Mouse (Mus musculus): ENCODE results near the gene Timm44. TPM values are rescaled to one million over a fixed set of nuclear protein-coding genes. Genes with fewer than 3 reads are reported as not detected.
"Not testable (repeated sequence)": the region's sequence is repeated elsewhere in the genome, so short reads cannot be mapped to it uniquely, and the experiment has no call there.

Timm44 gene
- polyA plus RNA-seq, 1 experiment from 2014 or later = 54.1 TPM

- Histone ChIP-seq H3K4me2 (replicated peaks) (peak within 1 kb of the TSS; percentile 74), H3K27me3 (no peaks in the 10 kb centered on the region), H3K4me1 (peaks cover 31% of the 10 kb centered on the region), H3K9ac (peak within 1 kb of the TSS; percentile 86), H3K4me3 (peak within 1 kb of the TSS; percentile 82), H3K9me3 (replicated peaks) (no peaks in the 10 kb centered on the region), H3K27ac (peak within 1 kb of the TSS; percentile 97), H3K36me3 (peaks cover 65% of the 10 kb centered on the region)
- ATAC-seq (ENCODE audit: low FRiP score) = peak; percentile 92
- 8% methylated on average over 25 of the region's 33 CpGs for WGBS
Measured at GRCm38 (mm10) chr8:4259125-4259804, 16.4 kb downstream of the Timm44 start, which contains the start of gene Ctxn1. Ctxn1 (minus strand) TSS chr8:4259274.

GRCm38 (mm10) chr8:4258678-4259077 is 17.0 kb downstream of the Timm44 start:
- peak; percentile 83 for ATAC-seq (ENCODE audit: low FRiP score)
- peaks cover 59% of the 10 kb centered on the region for H3K36me3 ChIP-seq
- no peaks in the 10 kb centered on the region for H3K9me3 ChIP-seq (replicated peaks)
- H3K9ac ChIP-seq = peak overlapping the region; percentile 86
- no peaks in the 10 kb centered on the region for H3K27me3 ChIP-seq
- under 1% methylated on average over 32 of the region's 32 CpGs for WGBS
- peak overlapping the region; percentile 74 for H3K4me2 ChIP-seq (replicated peaks)
- H3K27ac ChIP-seq = peak overlapping the region; percentile 97
- H3K4me3 ChIP-seq = peak overlapping the region; percentile 82
- peaks cover 37% of the 10 kb centered on the region for H3K4me1 ChIP-seq

GRCm38 (mm10) chr8:4258233-4258632 is 17.5 kb downstream of the Timm44 start:
- peak overlapping the region; percentile 74 for H3K4me2 ChIP-seq (replicated peaks)
- WGBS = 4% methylated on average over 34 of the region's 35 CpGs
- peak overlapping the region; percentile 82 for H3K4me3 ChIP-seq
- peak overlapping the region; percentile 86 for H3K9ac ChIP-seq
- no peaks in the 10 kb centered on the region for H3K27me3 ChIP-seq
- peaks cover 40% of the 10 kb centered on the region for H3K4me1 ChIP-seq
- H3K27ac ChIP-seq = peak overlapping the region; percentile 97
- H3K9me3 ChIP-seq (replicated peaks) = no peaks in the 10 kb centered on the region
- peaks cover 56% of the 10 kb centered on the region for H3K36me3 ChIP-seq
- ATAC-seq (ENCODE audit: low FRiP score) = peak; percentile 71

DNA sequence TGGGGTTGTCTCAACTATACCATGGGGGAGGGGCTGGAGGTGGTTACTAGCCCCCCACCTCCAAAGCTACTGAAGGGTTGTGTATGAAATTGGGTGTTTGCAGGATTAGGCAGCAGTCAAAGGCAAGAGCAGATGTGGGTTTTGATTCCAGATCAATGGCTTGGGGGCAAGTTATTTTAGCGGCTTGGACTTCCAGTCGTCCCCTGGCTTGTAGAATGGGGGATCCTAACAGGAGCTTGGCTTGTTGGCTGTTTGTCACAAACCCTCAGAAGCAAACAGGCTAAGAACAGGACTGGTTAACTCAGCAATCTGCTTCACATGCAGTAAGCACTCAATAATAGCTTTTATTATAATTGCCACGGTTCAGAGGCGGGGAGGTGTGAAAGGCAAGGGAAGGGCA is 18.4 kb downstream of the Timm44 start:
- peak overlapping the region; percentile 86 for H3K9ac ChIP-seq
- H3K4me1 ChIP-seq = peaks cover 43% of the 10 kb centered on the region
- peaks cover 48% of the 10 kb centered on the region for H3K36me3 ChIP-seq
- H3K4me2 ChIP-seq (replicated peaks) = peak overlapping the region; percentile 74
- WGBS = 57% methylated on average over 4 of the region's 4 CpGs
- peak overlapping the region; percentile 97 for H3K27ac ChIP-seq
- no peaks in the 10 kb centered on the region for H3K9me3 ChIP-seq (replicated peaks)
- ATAC-seq (ENCODE audit: low FRiP score) = no peak
- peak overlapping the region; percentile 82 for H3K4me3 ChIP-seq
- H3K27me3 ChIP-seq = no peaks in the 10 kb centered on the region

GRCm38 (mm10) chr8:4256911-4257310 is 18.8 kb downstream of the Timm44 start:
- H3K9ac ChIP-seq = peak overlapping the region; percentile 86
- no peak for ATAC-seq (ENCODE audit: low FRiP score)
- peak overlapping the region; percentile 82 for H3K4me3 ChIP-seq
- peaks cover 44% of the 10 kb centered on the region for H3K36me3 ChIP-seq
- peak overlapping the region; percentile 74 for H3K4me2 ChIP-seq (replicated peaks)
- no peaks in the 10 kb centered on the region for H3K9me3 ChIP-seq (replicated peaks)
- peak overlapping the region; percentile 97 for H3K27ac ChIP-seq
- 72% methylated on average over 4 of the region's 4 CpGs for WGBS
- H3K27me3 ChIP-seq = no peaks in the 10 kb centered on the region
- peaks cover 44% of the 10 kb centered on the region for H3K4me1 ChIP-seq

DNA sequence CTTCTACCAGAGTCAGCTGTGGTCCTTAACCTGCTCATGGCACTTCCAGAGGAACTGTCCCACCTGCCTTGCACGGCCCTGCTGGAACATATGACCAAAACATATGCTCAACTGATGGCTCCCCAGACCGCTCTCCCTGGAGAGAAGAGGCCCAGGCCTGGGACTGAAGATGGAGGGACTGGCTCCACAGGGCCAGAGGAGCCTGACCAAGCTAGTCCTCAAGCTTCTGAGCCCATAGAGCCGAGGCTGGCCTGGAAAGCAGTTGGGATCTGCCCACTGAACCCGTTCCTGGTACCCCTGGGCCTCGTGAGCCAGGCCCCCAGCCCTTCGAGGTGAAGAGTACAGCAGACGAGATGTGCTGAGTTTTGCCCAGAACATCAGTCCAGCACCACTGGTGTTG is 20.2 kb downstream of the Timm44 start:
- WGBS = 88% methylated on average over 7 of the region's 7 CpGs
- peaks cover 29% of the 10 kb centered on the region for H3K36me3 ChIP-seq

GRCm38 (mm10) chr8:4254001-4254400 is 21.7 kb downstream of the Timm44 start:
- Histone ChIP-seq H3K9ac (peak overlapping the region; percentile 91), H3K9me3 (replicated peaks) (no peaks in the 10 kb centered on the region), H3K27ac (peak overlapping the region; percentile 95; the same call in 1 of the 2 replicates), H3K4me3 (peak overlapping the region; percentile 89), H3K27me3 (no peaks in the 10 kb centered on the region), H3K4me1 (peaks cover 45% of the 10 kb centered on the region), H3K36me3 (peaks cover 28% of the 10 kb centered on the region), H3K4me2 (replicated peaks) (peak overlapping the region; percentile 86)
- 67% methylated on average over 6 of the region's 6 CpGs for WGBS
- ATAC-seq (ENCODE audit: low FRiP score) = no peak

More for the DNA sequence above, 20.2 kb downstream of the Timm44 start:
- not testable (repeated sequence) for ATAC-seq (ENCODE audit: low FRiP score); H3K9me3 ChIP-seq (replicated peaks); H3K4me3 ChIP-seq; H3K27ac ChIP-seq; H3K9ac ChIP-seq; H3K4me2 ChIP-seq (replicated peaks); H3K27me3 ChIP-seq
- H3K4me1 ChIP-seq = peaks cover 44% of the 10 kb centered on the region

DNA sequence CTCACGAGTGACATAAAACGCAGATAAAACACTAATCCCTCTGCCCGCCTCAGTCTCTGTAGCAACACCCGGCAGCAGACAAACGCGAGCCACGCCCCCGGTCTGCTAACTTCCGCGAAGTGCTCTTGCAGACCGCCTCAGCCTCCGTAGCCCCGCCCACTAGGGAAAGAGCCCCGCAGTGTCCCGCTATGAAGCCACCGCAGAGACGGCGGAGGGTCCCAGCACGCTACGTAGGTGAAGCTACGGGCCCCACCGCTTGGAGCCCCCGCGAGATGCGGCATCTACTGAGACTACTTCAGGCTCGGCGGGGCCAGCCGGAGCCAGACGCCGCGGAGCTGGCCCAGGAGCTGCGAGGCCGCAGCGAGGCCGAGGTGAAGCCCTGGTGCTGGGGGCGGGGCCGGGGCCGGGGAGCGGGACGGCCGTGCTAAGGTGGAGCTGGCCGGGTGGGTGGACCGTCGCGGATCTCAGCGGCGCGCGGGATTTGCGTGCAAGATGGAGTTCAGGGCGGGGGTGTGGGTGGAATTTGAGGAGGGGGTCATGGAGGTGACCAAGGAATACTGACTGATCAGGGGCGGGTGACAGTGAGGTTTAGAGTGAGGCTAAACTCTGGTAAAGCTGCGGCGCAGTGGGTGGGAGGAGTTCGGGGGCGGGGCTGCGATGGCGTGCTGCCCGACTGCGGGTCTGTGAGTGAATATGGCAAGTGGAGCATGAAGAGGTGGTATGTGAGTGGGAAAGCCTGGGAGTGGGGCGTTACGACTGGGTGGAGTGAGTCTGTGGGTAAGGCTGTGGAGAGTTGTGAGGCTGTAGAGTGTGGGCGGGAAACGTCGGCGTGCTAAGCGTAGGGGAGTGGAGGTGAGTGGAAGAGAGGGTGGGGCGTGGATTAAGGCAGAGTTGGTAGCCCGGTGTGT is 22.5 kb downstream of the Timm44 start, which contains the start of gene Snapc2:
Snapc2 (plus strand) TSS at position 147 of the 908 bp plus-strand sequence.
- H3K4me1 ChIP-seq = peaks cover 47% of the 10 kb centered on the region
- WGBS = under 1% methylated on average over 69 of the region's 69 CpGs
- peak within 1 kb of the TSS; percentile 91 for H3K9ac ChIP-seq
- peak; percentile 88 for ATAC-seq (ENCODE audit: low FRiP score)
- H3K9me3 ChIP-seq (replicated peaks) = no peaks in the 10 kb centered on the region
- H3K27me3 ChIP-seq = 0 out of 2 replicates have a peak, but pooled peaks cover under 1% of the 10 kb centered on the region
- peak within 1 kb of the TSS; percentile 95 for H3K27ac ChIP-seq
- H3K4me2 ChIP-seq (replicated peaks) = peak within 1 kb of the TSS; percentile 86
- peaks cover 29% of the 10 kb centered on the region for H3K36me3 ChIP-seq
- H3K4me3 ChIP-seq = peak within 1 kb of the TSS; percentile 89

- no peak for ATAC-seq (ENCODE audit: low FRiP score)
- peak overlapping the region; percentile 91 for H3K9ac ChIP-seq
- peaks cover 36% of the 10 kb centered on the region for H3K36me3 ChIP-seq
- H3K27ac ChIP-seq = peak overlapping the region; percentile 95; the same call in 1 of the 2 replicates
- H3K4me1 ChIP-seq = peaks cover 38% of the 10 kb centered on the region
- H3K9me3 ChIP-seq (replicated peaks) = no peaks in the 10 kb centered on the region
- 47% methylated on average over 8 of the region's 8 CpGs for WGBS
- peak overlapping the region; percentile 86 for H3K4me2 ChIP-seq (replicated peaks)
- 0 out of 2 replicates have a peak, but pooled peaks cover 4% of the 10 kb centered on the region for H3K27me3 ChIP-seq
- peak overlapping the region; percentile 89 for H3K4me3 ChIP-seq
Measured at GRCm38 (mm10) chr8:4252116-4252760, 23.5 kb downstream of the Timm44 start.

GRCm38 (mm10) chr8:4250306-4250970 is 25.3 kb downstream of the Timm44 start:
- no peak overlapping the region for H3K4me3 ChIP-seq
- H3K4me2 ChIP-seq (replicated peaks) = 0 out of 2 replicates have a peak overlapping the region, but pooled peaks have one; percentile 3
- ATAC-seq (ENCODE audit: low FRiP score) = 0 out of 2 replicates have a peak, but pooled peaks have one; percentile 1
- no peak overlapping the region for H3K27ac ChIP-seq
- H3K27me3 ChIP-seq = 0 out of 2 replicates have a peak, but pooled peaks cover 4% of the 10 kb centered on the region
- peaks cover 40% of the 10 kb centered on the region for H3K36me3 ChIP-seq
- WGBS = 29% methylated on average over 26 of the region's 26 CpGs
- no peak overlapping the region for H3K9ac ChIP-seq
- no peaks in the 10 kb centered on the region for H3K9me3 ChIP-seq (replicated peaks)
- H3K4me1 ChIP-seq = peaks cover 29% of the 10 kb centered on the region

DNA sequence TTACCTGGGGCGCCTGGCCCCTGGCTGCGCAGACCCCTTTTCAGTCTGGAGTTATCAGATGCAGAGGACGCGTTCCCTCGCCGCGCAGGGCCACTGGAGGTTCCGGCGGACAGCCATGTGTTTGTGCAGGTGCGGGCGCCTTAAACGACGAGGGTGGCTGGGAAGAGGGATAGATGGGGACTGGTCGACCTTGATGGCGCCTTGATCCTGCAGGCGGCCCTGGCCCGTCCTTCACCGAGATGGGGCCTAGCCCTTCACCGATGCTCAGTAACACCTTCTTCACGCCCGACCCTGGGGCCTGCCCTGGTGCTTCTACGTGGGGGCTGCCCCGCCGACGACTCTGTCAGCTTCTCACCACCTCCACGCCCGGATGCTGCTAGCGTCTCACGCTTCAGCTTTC is 26.5 kb downstream of the Timm44 start:
- Histone ChIP-seq H3K27ac (no peak overlapping the region), H3K4me1 (peaks cover 24% of the 10 kb centered on the region), H3K27me3 (0 out of 2 replicates have a peak, but pooled peaks cover 4% of the 10 kb centered on the region), H3K36me3 (peaks cover 43% of the 10 kb centered on the region), H3K4me3 (no peak overlapping the region), H3K9ac (no peak overlapping the region), H3K4me2 (replicated peaks) (no peak overlapping the region), H3K9me3 (replicated peaks) (no peaks in the 10 kb centered on the region)
- 13% methylated on average over 29 of the region's 29 CpGs for WGBS
- ATAC-seq (ENCODE audit: low FRiP score) = no peak
